Comparison of ENCODE assay signal across 8 mouse cellular contexts in genomic region chr7:80199286-80199685, GRCm38 (mm10). TPM values are rescaled to one million over a fixed set of nuclear protein-coding genes. Genes with fewer than 3 reads are reported as not detected.
DNase-seq lines count a peak whose midpoint lies in the region; ATAC-seq and TF ChIP-seq lines count a peak whose summit lies in the region.

No protein-coding gene starts in this region.

- H3K4me3 ChIP-seq in heart, adult 2 months, result peak overlapping the region; percentile 85
- peak overlapping the region; percentile 81 to 91 (median 85) for H3K4me3 ChIP-seq in CH12.LX (replicated peaks in 1 of 3; ENCODE audit: low read depth in 2 of 3, low read length in 2 of 3, poor library complexity in 1 of 3)
- peak overlapping the region; percentile 84 for H3K4me3 ChIP-seq in forebrain, postnatal 0 days (ENCODE audit: low read depth, low read length)
- peak overlapping the region; percentile 98 for H3K4me3 ChIP-seq in liver, embryonic 16.5 days (ENCODE audit: low read depth, low read length)

- TF ChIP-seq RAD21 in CH12.LX (IDR thresholded peaks at IDR 0.05; ENCODE audit: low read depth, low read length), result no peak

- in situ Hi-C loops in CH12.LX (cut with MboI; ENCODE audit: low pct_ligation_motif_present, low pct_unique_long_range_greater_than_20kb, low sequenced_read_pairs), result loop anchor here (5.0 kb wide), 1 partner anchor 37 kb away; no protein-coding TSS in a partner anchor

- no peak overlapping the region; the same call in 1 of the 2 replicates for H3K9ac ChIP-seq in heart, adult 2 months (ENCODE audit: low read depth, low read length)
- H3K9ac ChIP-seq in CH12.LX (ENCODE audit: insufficient read depth, low read depth), result peak overlapping the region; percentile 69
- H3K9ac ChIP-seq in forebrain, postnatal 0 days, result peak overlapping the region; percentile 90
- peak overlapping the region; percentile 99 for H3K9ac ChIP-seq in liver, embryonic 16.5 days (ENCODE audit: low read depth, low read length)

- TF ChIP-seq CTCF in heart, adult 2 months (IDR thresholded peaks at IDR 0.05), result no peak
- no peak for TF ChIP-seq CTCF in CH12.LX (conservative IDR thresholded peaks at IDR 0.05 in 1 of 2, IDR thresholded peaks at IDR 0.05 in 1 of 2; ENCODE audit: low read depth in 2 of 2, low read length in 2 of 2)
- TF ChIP-seq CTCF in forebrain, postnatal 0 days (IDR thresholded peaks at IDR 0.05; ENCODE audit: low read depth), result no peak

- no peak for DNase-seq in heart, adult 2 months
- no peak for DNase-seq in heart, adult 18-20 months
- no peak for DNase-seq in CH12.LX (ENCODE audit: extremely low read depth)
- no peak for DNase-seq in forebrain, postnatal 0 days
- no peak for DNase-seq in right cerebral cortex, postnatal 14 days
- DNase-seq in thymus, postnatal 4 days, result no peak
- DNase-seq in layer of hippocampus, adult 9-11 months, result no peak

- no peak for TF ChIP-seq EP300 in heart, adult 2 months (IDR thresholded peaks at IDR 0.05; ENCODE audit: insufficient read depth, low read depth, low read length)
- TF ChIP-seq EP300 in CH12.LX (IDR thresholded peaks at IDR 0.05; ENCODE audit: low read length), result no peak

- peak overlapping the region; percentile 90 for H3K4me2 ChIP-seq in CH12.LX (ENCODE audit: insufficient read depth, low read depth, poor library complexity, severe bottlenecking)
- H3K4me2 ChIP-seq in forebrain, postnatal 0 days (ENCODE audit: low read depth), result peak overlapping the region; percentile 80
- peak overlapping the region; percentile 96 for H3K4me2 ChIP-seq in liver, embryonic 16.5 days (ENCODE audit: low read depth, low read length)

- dilution Hi-C loops in CH12.LX (cut with MboI; ENCODE audit: extremely low pct_ligation_motif_present, extremely low pct_unique_long_range_greater_than_20kb, low sequenced_read_pairs), result no loop called here

- no peak for ATAC-seq in forebrain, postnatal 0 days
- no peak for ATAC-seq in liver, embryonic 16.5 days (ENCODE audit: low read depth)

- no peak for TF ChIP-seq POLR2A in heart, adult 2 months (IDR thresholded peaks at IDR 0.05; ENCODE audit: insufficient read depth, low read depth, low read length)
- no peak for TF ChIP-seq POLR2A in CH12.LX (IDR thresholded peaks at IDR 0.05; ENCODE audit: low read depth, low read length)

- 51% methylated on average over 6 of the region's 6 CpGs for WGBS in heart, adult 2 months
- WGBS in forebrain, postnatal 0 days, result 34% methylated on average over 6 of the region's 6 CpGs
- WGBS in liver, embryonic 16.5 days (ENCODE audit: insufficient replicate concordance), result 20% methylated on average over 6 of the region's 6 CpGs

- no peaks in the 10 kb centered on the region for H3K79me2 ChIP-seq in heart, adult 2 months (replicated peaks; ENCODE audit: control insufficient read depth, insufficient read depth, low read length)
- peaks cover 38% of the 10 kb centered on the region for H3K79me2 ChIP-seq in CH12.LX (replicated peaks; ENCODE audit: control insufficient read depth, extremely low read depth, insufficient read depth, poor library complexity, severe bottlenecking)

- no peaks in the 10 kb centered on the region for H3K27me3 ChIP-seq in heart, adult 2 months (ENCODE audit: control insufficient read depth, insufficient read depth, low read length)
- peaks cover 3% of the 10 kb centered on the region for H3K27me3 ChIP-seq in CH12.LX (replicated peaks)
- H3K27me3 ChIP-seq in forebrain, postnatal 0 days (ENCODE audit: insufficient read depth, low read length), result no peaks in the 10 kb centered on the region
- H3K27me3 ChIP-seq in liver, embryonic 16.5 days (ENCODE audit: control insufficient read depth, insufficient read depth, low read depth, low read length), result no peaks in the 10 kb centered on the region

- no peak overlapping the region for H3K27ac ChIP-seq in heart, adult 2 months
- H3K27ac ChIP-seq in CH12.LX (ENCODE audit: insufficient read depth, low read depth), result peak overlapping the region; percentile 67; the same call in 1 of the 2 replicates
- H3K27ac ChIP-seq in forebrain, postnatal 0 days (ENCODE audit: low read depth, low read length), result peak overlapping the region; percentile 89
- peak overlapping the region; percentile 90 for H3K27ac ChIP-seq in liver, embryonic 16.5 days (ENCODE audit: low read length)

- no peaks in the 10 kb centered on the region for H3K36me3 ChIP-seq in heart, adult 2 months (ENCODE audit: control insufficient read depth, insufficient read depth, low read length)
- H3K36me3 ChIP-seq in CH12.LX (replicated peaks in 1 of 2; ENCODE audit: control insufficient read depth in 1 of 2, insufficient read depth in 1 of 2, low read length in 1 of 2), result peaks cover 4 to 7% of the 10 kb centered on the region in 2 experiments
- H3K36me3 ChIP-seq in forebrain, postnatal 0 days (ENCODE audit: insufficient read depth), result 0 out of 2 replicates have a peak, but pooled peaks cover 6% of the 10 kb centered on the region
- peaks cover 10% of the 10 kb centered on the region; the same call in 1 of the 2 replicates for H3K36me3 ChIP-seq in liver, embryonic 16.5 days (ENCODE audit: control insufficient read depth, insufficient read depth)

- peaks cover 9% of the 10 kb centered on the region; the same call in 1 of the 2 replicates for H3K4me1 ChIP-seq in heart, adult 2 months (ENCODE audit: control insufficient read depth, insufficient read depth, low read length)
- peaks cover 32 to 77% of the 10 kb centered on the region in 2 experiments for H3K4me1 ChIP-seq in CH12.LX (ENCODE audit: control insufficient read depth in 1 of 2, insufficient read depth in 2 of 2)
- H3K4me1 ChIP-seq in forebrain, postnatal 0 days (ENCODE audit: insufficient read depth), result peaks cover 29% of the 10 kb centered on the region
- peaks cover 87% of the 10 kb centered on the region for H3K4me1 ChIP-seq in liver, embryonic 16.5 days (ENCODE audit: control insufficient read depth, low read depth, low read length)

- intact Hi-C loops in heart, adult 2 months (cut with DNase I), result loop anchor here (2.0 kb wide), 1 partner anchor 16 kb away; no protein-coding TSS in a partner anchor

- H3K9me3 ChIP-seq in CH12.LX (replicated peaks; ENCODE audit: low read length), result no peaks in the 10 kb centered on the region
- no peaks in the 10 kb centered on the region for H3K9me3 ChIP-seq in forebrain, postnatal 0 days (ENCODE audit: low read length)
- no peaks in the 10 kb centered on the region for H3K9me3 ChIP-seq in liver, embryonic 16.5 days (replicated peaks; ENCODE audit: control insufficient read depth, low read length)

TF ChIP-seq in CH12.LX, 34 proteins besides CTCF, POLR2A, EP300 and RAD21:
- TF ChIP-seq KAT2A (IDR thresholded peaks at IDR 0.05; ENCODE audit: insufficient replicate concordance, low read length) (no peak), CHD2 (IDR thresholded peaks at IDR 0.05; ENCODE audit: low read length) (no peak), ELF1 (IDR thresholded peaks at IDR 0.05; ENCODE audit: low read depth, low read length) (no peak)

RNA-seq across cellular contexts. Expression of gene Sema4b, which starts 12.6 kb away (rescaled TPM):
- total RNA-seq in heart, adult 2 months (2021), result 10 to 100 TPM; 10.5 to 11.4 TPM
- 10.5 and 12.3 TPM in 2 replicates for polyA plus RNA-seq in heart, adult 2 months (2012; rRNA removed)
- total RNA-seq in heart, adult 18-20 months (2021), result 10 to 100 TPM; 10.6 to 12.6 TPM
- total RNA-seq in CH12.LX (2012; rRNA removed), result 8.6 and 9.4 TPM in 2 replicates
- 1.3 and 1.5 TPM in 2 replicates for total RNA-seq in CH12.LX (2014; rRNA removed)
- 5.2 and 6.7 TPM in 2 replicates for polyA plus RNA-seq in CH12.LX (2012; ENCODE audit: insufficient read length, low read depth)
- total RNA-seq in forebrain, postnatal 0 days (2014; rRNA removed), result 24.5 and 35.6 TPM in 2 replicates
- 17.0 and 22.4 TPM in 2 replicates for polyA plus RNA-seq in forebrain, postnatal 0 days (2015; fragmentation: Nextera tagmentation; extraction: Ambion mirVana)
- polyA plus RNA-seq in liver, embryonic 16.5 days (2015; fragmentation: Nextera tagmentation; extraction: Ambion mirVana), result 13.4 and 14.4 TPM in 2 replicates

RNA-seq across cellular contexts. Expression of gene Cib1, which starts 33.3 kb away (rescaled TPM):
- 10 to 100 TPM; 14.1 to 16.1 TPM for total RNA-seq in heart, adult 2 months (2021)
- 35.1 and 38.4 TPM in 2 replicates for polyA plus RNA-seq in heart, adult 2 months (2012; rRNA removed)
- 10 to 100 TPM; 15.2 to 18.6 TPM for total RNA-seq in heart, adult 18-20 months (2021)
- total RNA-seq in CH12.LX (2012; rRNA removed) (69.6 and 73.1 TPM in 2 replicates), CH12.LX (2014; rRNA removed) (29.1 and 29.5 TPM in 2 replicates)
- polyA plus RNA-seq in CH12.LX (2012; ENCODE audit: insufficient read length, low read depth), result 48.1 and 51.8 TPM in 2 replicates
- total RNA-seq in forebrain, postnatal 0 days (2014; rRNA removed), result 11.3 and 16.4 TPM in 2 replicates
- 29.0 and 29.3 TPM in 2 replicates for polyA plus RNA-seq in forebrain, postnatal 0 days (2015; fragmentation: Nextera tagmentation; extraction: Ambion mirVana)
- polyA plus RNA-seq in liver, embryonic 16.5 days (2015; fragmentation: Nextera tagmentation; extraction: Ambion mirVana), result 76.4 and 77.0 TPM in 2 replicates

RNA-seq across cellular contexts. Expression of gene Gdpgp1, which starts 33.4 kb away (rescaled TPM):
- 1 to 10 TPM; 1.5 to 2.2 TPM for total RNA-seq in heart, adult 2 months (2021)
- 1.4 and 1.5 TPM in 2 replicates for polyA plus RNA-seq in heart, adult 2 months (2012; rRNA removed)
- 1 to 10 TPM; 1.2 to 1.6 TPM for total RNA-seq in heart, adult 18-20 months (2021)
- 3.6 and 4.2 TPM in 2 replicates for total RNA-seq in CH12.LX (2012; rRNA removed)
- total RNA-seq in CH12.LX (2014; rRNA removed), result 1.9 and 2.0 TPM in 2 replicates
- 2.9 and 3.0 TPM in 2 replicates for polyA plus RNA-seq in CH12.LX (2012; ENCODE audit: insufficient read length, low read depth)
- 4.1 and 5.8 TPM in 2 replicates for total RNA-seq in forebrain, postnatal 0 days (2014; rRNA removed)
- polyA plus RNA-seq in forebrain, postnatal 0 days (2015; fragmentation: Nextera tagmentation; extraction: Ambion mirVana), result 1.3 and 2.6 TPM in 2 replicates
- polyA plus RNA-seq in liver, embryonic 16.5 days (2015; fragmentation: Nextera tagmentation; extraction: Ambion mirVana), result 1.5 and 1.7 TPM in 2 replicates

RNA-seq across cellular contexts. Expression of gene Ttll13, which starts 46.9 kb away (rescaled TPM):
- under 1 TPM; 0.23 to 0.39 TPM for total RNA-seq in heart, adult 2 months (2021)
- 0.20 and 0.23 TPM in 2 replicates for polyA plus RNA-seq in heart, adult 2 months (2012; rRNA removed)
- total RNA-seq in heart, adult 18-20 months (2021), result under 1 TPM; 0.12 to 0.36 TPM
- 0.59 TPM in 2 replicates for total RNA-seq in CH12.LX (2012; rRNA removed)
- total RNA-seq in CH12.LX (2014; rRNA removed), result not detected in 2 replicates
- polyA plus RNA-seq in CH12.LX (2012; ENCODE audit: insufficient read length, low read depth), result 0.55 TPM in 1 of 2 replicates, not detected in the other
- 0.48 and 2.0 TPM in 2 replicates for total RNA-seq in forebrain, postnatal 0 days (2014; rRNA removed)
- polyA plus RNA-seq in forebrain, postnatal 0 days (2015; fragmentation: Nextera tagmentation; extraction: Ambion mirVana), result 1.4 and 1.5 TPM in 2 replicates
- 0.16 and 0.42 TPM in 2 replicates for polyA plus RNA-seq in liver, embryonic 16.5 days (2015; fragmentation: Nextera tagmentation; extraction: Ambion mirVana)
